Comparison of ENCODE assay signal across 29 mouse cellular contexts in the genomic region with DNA sequence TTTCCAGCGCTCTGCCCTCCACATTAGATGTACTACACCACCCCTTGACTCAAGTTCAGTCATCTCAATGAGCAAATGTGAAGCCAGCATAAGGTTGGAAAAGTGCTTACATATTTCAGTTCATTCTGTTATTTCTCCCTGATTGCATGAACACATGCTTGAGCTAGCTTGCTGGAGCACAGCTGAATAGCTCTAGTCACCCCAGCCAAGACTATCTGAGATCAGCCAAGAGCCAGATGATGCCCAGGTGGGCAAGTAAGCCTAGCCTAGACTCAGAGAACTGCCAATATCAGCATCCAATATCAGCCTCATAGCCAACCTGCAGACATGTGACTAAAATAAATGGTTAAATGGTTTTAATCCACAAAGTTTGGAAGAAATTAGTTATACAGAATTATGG.
DNase-seq lines count a peak whose midpoint lies in the region; ATAC-seq and TF ChIP-seq lines count a peak whose summit lies in the region.
"Had no signal": no experiment of that assay in that cellular context is flagged by ENCODE, and none has a peak within 500 bp of the region (broad histone marks: within the 10 kb centered on the region; RNA-seq: fewer than 3 reads in every experiment).

No protein-coding gene starts in this region.

- DNase-seq in cerebellum, postnatal 10 days: peak; percentile 81 to 85
- DNase-seq in cerebellum, adult 9-10 months: no peak
- DNase-seq in heart, adult 11 months: peak; percentile 70
- no peak for DNase-seq in heart, adult 2 months
- peak; percentile 56 for DNase-seq in midbrain, postnatal 0 days (ENCODE audit: low spot score)
- DNase-seq in midbrain, embryonic 11.5 days (ENCODE audit: low spot score, missing footprints): no peak
- DNase-seq: adrenal gland, adult 2 months; adrenal gland, postnatal 36 days; cerebellum, adult 8-10 months; gastrocnemius, postnatal 36 days; heart, postnatal 10 days; kidney, adult 8-10 months; kidney, postnatal 4 days; layer of hippocampus, postnatal 36 days; liver, embryonic 13.5 days; lung, adult 18-20 months; lung, postnatal 4 days had no signal

- H3K4me3 ChIP-seq in forebrain, embryonic 16.5 days (replicated peaks; ENCODE audit: low read length): no peak overlapping the region
- H3K4me3 ChIP-seq in forebrain, embryonic 12.5 days (replicated peaks): no peak overlapping the region
- H3K4me3 ChIP-seq in heart, adult 2 months: no peak overlapping the region
- H3K4me3 ChIP-seq in midbrain, postnatal 0 days (ENCODE audit: low read depth, low read length): no peak overlapping the region
- no peak overlapping the region for H3K4me3 ChIP-seq in midbrain, embryonic 11.5 days (ENCODE audit: low read depth, low read length)
- H3K4me3 ChIP-seq: embryonic facial prominence, embryonic 15.5 days; heart, embryonic 13.5 days; limb, embryonic 13.5 days; liver, embryonic 13.5 days; megakaryocyte, embryonic 14.5 days; midbrain, embryonic 13.5 days had no signal

- H3K27ac ChIP-seq in forebrain, embryonic 16.5 days (ENCODE audit: low read length): no peak overlapping the region
- no peak overlapping the region for H3K27ac ChIP-seq in forebrain, embryonic 12.5 days
- H3K27ac ChIP-seq in heart, adult 2 months: no peak overlapping the region
- no peak overlapping the region for H3K27ac ChIP-seq in midbrain, postnatal 0 days (ENCODE audit: low read depth, low read length)
- no peak overlapping the region for H3K27ac ChIP-seq in midbrain, embryonic 11.5 days (ENCODE audit: low read depth, low read length)
- H3K27ac ChIP-seq: embryonic facial prominence, embryonic 15.5 days; heart, embryonic 13.5 days; kidney, postnatal 0 days; limb, embryonic 13.5 days; liver, embryonic 13.5 days; midbrain, embryonic 13.5 days had no signal

- intact Hi-C loops in heart, adult 2 months (cut with DNase I): no loop called here

- no peak for TF ChIP-seq POLR2A in heart, adult 2 months (IDR thresholded peaks at IDR 0.05; ENCODE audit: insufficient read depth, low read depth, low read length)

- WGBS in forebrain, embryonic 16.5 days: 84% methylated on average over 1 of the region's 1 CpGs
- WGBS in forebrain, embryonic 12.5 days: 90% methylated on average over 1 of the region's 1 CpGs
- 92% methylated on average over 1 of the region's 1 CpGs for WGBS in heart, adult 2 months
- WGBS in midbrain, postnatal 0 days: 95% methylated on average over 1 of the region's 1 CpGs
- WGBS in midbrain, embryonic 11.5 days: 96% methylated on average over 1 of the region's 1 CpGs

- peak; percentile 64; the same call in 1 of the 2 replicates for ATAC-seq in forebrain, embryonic 16.5 days
- no peak for ATAC-seq in forebrain, embryonic 12.5 days (ENCODE audit: low FRiP score)
- no peak for ATAC-seq in midbrain, postnatal 0 days (ENCODE audit: low FRiP score)
- ATAC-seq in midbrain, embryonic 11.5 days (ENCODE audit: low FRiP score): no peak
- ATAC-seq: activated CD4-positive, CD25-positive, alpha-beta regulatory T cell, adult 4 months; intestine, embryonic 16.5 days; lung, postnatal 0 days; midbrain, embryonic 13.5 days had no signal

- no peak for TF ChIP-seq EP300 in heart, adult 2 months (IDR thresholded peaks at IDR 0.05; ENCODE audit: insufficient read depth, low read depth, low read length)

- H3K79me2 ChIP-seq in heart, adult 2 months (replicated peaks; ENCODE audit: control insufficient read depth, insufficient read depth, low read length): no peaks in the 10 kb centered on the region

- H3K4me1 ChIP-seq in forebrain, embryonic 16.5 days (replicated peaks; ENCODE audit: control insufficient read depth, insufficient read depth, low read length): no peaks in the 10 kb centered on the region
- no peaks in the 10 kb centered on the region for H3K4me1 ChIP-seq in forebrain, embryonic 12.5 days
- no peaks in the 10 kb centered on the region for H3K4me1 ChIP-seq in heart, adult 2 months (ENCODE audit: control insufficient read depth, insufficient read depth, low read length)
- no peaks in the 10 kb centered on the region for H3K4me1 ChIP-seq in midbrain, postnatal 0 days (ENCODE audit: insufficient read depth, low read length)
- H3K4me1 ChIP-seq in midbrain, embryonic 11.5 days (ENCODE audit: control insufficient read depth, insufficient read depth, low read length): no peaks in the 10 kb centered on the region
- H3K4me1 ChIP-seq: embryonic facial prominence, embryonic 15.5 days; heart, embryonic 13.5 days; limb, embryonic 13.5 days; liver, embryonic 13.5 days; megakaryocyte, embryonic 14.5 days; midbrain, embryonic 13.5 days had no signal

- H3K27me3 ChIP-seq in forebrain, embryonic 16.5 days (replicated peaks; ENCODE audit: control insufficient read depth, insufficient read depth, low read length): no peaks in the 10 kb centered on the region
- no peaks in the 10 kb centered on the region for H3K27me3 ChIP-seq in forebrain, embryonic 12.5 days
- H3K27me3 ChIP-seq in heart, adult 2 months (ENCODE audit: control insufficient read depth, insufficient read depth, low read length): no peaks in the 10 kb centered on the region
- no peaks in the 10 kb centered on the region for H3K27me3 ChIP-seq in midbrain, postnatal 0 days (ENCODE audit: insufficient read depth, low read length)
- H3K27me3 ChIP-seq in midbrain, embryonic 11.5 days (ENCODE audit: control insufficient read depth, insufficient read depth, low read length): no peaks in the 10 kb centered on the region
- H3K27me3 ChIP-seq: CH12.LX; embryonic facial prominence, embryonic 15.5 days; heart, embryonic 13.5 days; limb, embryonic 13.5 days; liver, embryonic 13.5 days; megakaryocyte, embryonic 14.5 days; midbrain, embryonic 13.5 days had no signal

- no peaks in the 10 kb centered on the region for H3K9me3 ChIP-seq in forebrain, embryonic 16.5 days (ENCODE audit: control insufficient read depth, low read length)
- no peaks in the 10 kb centered on the region for H3K9me3 ChIP-seq in forebrain, embryonic 12.5 days
- H3K9me3 ChIP-seq in midbrain, postnatal 0 days (ENCODE audit: low read length): no peaks in the 10 kb centered on the region
- H3K9me3 ChIP-seq in midbrain, embryonic 11.5 days (ENCODE audit: control insufficient read depth, low read length): no peaks in the 10 kb centered on the region
- H3K9me3 ChIP-seq: embryonic facial prominence, embryonic 15.5 days; heart, embryonic 13.5 days; limb, embryonic 13.5 days; liver, embryonic 13.5 days; megakaryocyte, embryonic 14.5 days; midbrain, embryonic 13.5 days had no signal

- H3K9ac ChIP-seq in forebrain, embryonic 16.5 days (replicated peaks; ENCODE audit: low read depth, low read length): no peak overlapping the region
- H3K9ac ChIP-seq in forebrain, embryonic 12.5 days: no peak overlapping the region
- no peak overlapping the region for H3K9ac ChIP-seq in heart, adult 2 months (ENCODE audit: low read depth, low read length)
- no peak overlapping the region for H3K9ac ChIP-seq in midbrain, postnatal 0 days (replicated peaks; ENCODE audit: low read length, poor library complexity, severe bottlenecking)
- no peak overlapping the region for H3K9ac ChIP-seq in midbrain, embryonic 11.5 days (ENCODE audit: low read length)
- H3K9ac ChIP-seq: embryonic facial prominence, embryonic 15.5 days; heart, embryonic 13.5 days; limb, embryonic 13.5 days; liver, embryonic 13.5 days; midbrain, embryonic 13.5 days had no signal

- H3K4me2 ChIP-seq in forebrain, embryonic 16.5 days (ENCODE audit: low read length): no peak overlapping the region
- no peak overlapping the region for H3K4me2 ChIP-seq in forebrain, embryonic 12.5 days
- H3K4me2 ChIP-seq in midbrain, postnatal 0 days (ENCODE audit: low read depth, low read length, poor library complexity, severe bottlenecking): no peak overlapping the region
- H3K4me2 ChIP-seq in midbrain, embryonic 11.5 days: no peak overlapping the region
- H3K4me2 ChIP-seq: embryonic facial prominence, embryonic 15.5 days; heart, embryonic 13.5 days; limb, embryonic 13.5 days; liver, embryonic 13.5 days; midbrain, embryonic 13.5 days had no signal

- no peaks in the 10 kb centered on the region for H3K36me3 ChIP-seq in forebrain, embryonic 16.5 days (ENCODE audit: control insufficient read depth, insufficient read depth)
- no peaks in the 10 kb centered on the region for H3K36me3 ChIP-seq in forebrain, embryonic 12.5 days (replicated peaks)
- H3K36me3 ChIP-seq in heart, adult 2 months (ENCODE audit: control insufficient read depth, insufficient read depth, low read length): no peaks in the 10 kb centered on the region
- no peaks in the 10 kb centered on the region for H3K36me3 ChIP-seq in midbrain, postnatal 0 days (ENCODE audit: insufficient read depth, low read length)
- no peaks in the 10 kb centered on the region for H3K36me3 ChIP-seq in midbrain, embryonic 11.5 days (ENCODE audit: control insufficient read depth, insufficient read depth, low read length)
- H3K36me3 ChIP-seq: embryonic facial prominence, embryonic 15.5 days; heart, embryonic 13.5 days; limb, embryonic 13.5 days; liver, embryonic 13.5 days; midbrain, embryonic 13.5 days had no signal

- no peak for TF ChIP-seq CTCF in heart, adult 2 months (IDR thresholded peaks at IDR 0.05)
- no peak for TF ChIP-seq CTCF in midbrain, postnatal 0 days (IDR thresholded peaks at IDR 0.05)

Comparison
In these comparisons a context has a peak if more than half of its experiments do, and no peak if none do; other contexts are left out.
1. DNase-seq: peak in cerebellum, postnatal 10 days (2 of 2), heart, adult 11 months (single experiment) and midbrain, postnatal 0 days (single experiment); none in cerebellum, adult 9-10 months (single experiment), heart, adult 2 months (0 of 2) and midbrain, embryonic 11.5 days (single experiment).